Mouse (Mus musculus): Measurements from ENCODE around the gene Plbd1. TPM values are rescaled to one million over a fixed set of nuclear protein-coding genes. Genes with fewer than 3 reads are reported as not detected.

Plbd1 gene
- polyA plus RNA-seq, 1 experiment from 2014 or later, result 16.6 TPM

DNA sequence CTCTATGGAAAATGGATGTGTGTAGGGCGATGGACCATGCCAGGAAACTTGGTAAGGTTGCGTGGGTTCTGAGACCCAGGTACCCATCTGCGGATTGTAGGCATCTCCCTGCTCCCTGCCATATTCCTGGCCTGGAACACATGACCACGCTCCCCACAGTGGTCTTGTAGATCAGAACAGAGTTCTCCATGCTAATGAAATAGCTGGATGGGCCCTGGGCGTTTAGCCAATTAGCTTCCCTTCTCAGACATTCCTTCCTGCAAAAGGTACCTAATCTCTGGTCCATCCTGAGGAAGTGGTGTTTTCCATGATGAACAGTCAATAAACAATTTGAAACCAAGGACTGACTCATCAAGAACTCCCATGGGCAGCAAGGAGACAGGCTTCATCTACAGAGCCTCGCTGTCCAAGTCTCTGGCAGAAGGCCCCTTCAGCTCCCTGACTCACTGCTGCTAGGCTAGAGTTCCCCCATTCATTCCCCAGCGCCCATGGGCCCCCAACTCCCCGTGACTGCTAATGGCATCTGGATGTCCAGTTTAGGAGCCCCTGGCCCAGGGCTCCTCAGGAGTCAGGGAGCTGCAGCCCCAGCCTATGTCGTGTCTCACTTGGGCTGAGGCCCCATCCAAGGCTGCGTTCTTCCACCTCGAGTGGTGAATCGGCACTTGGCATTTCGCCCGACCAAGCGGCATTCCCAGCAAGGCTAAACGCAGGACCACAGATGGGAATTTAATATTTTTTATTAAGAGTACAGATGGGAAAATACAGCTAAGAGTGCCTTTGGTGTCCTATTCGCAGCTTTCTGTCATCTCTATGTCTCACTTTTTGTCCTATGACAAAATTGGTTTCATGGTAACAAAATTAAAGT lies 50.1 kb downstream of the Plbd1 start:
- H3K4me1 ChIP-seq (replicated peaks), result no peaks in the 10 kb centered on the region
- H3K4me2 ChIP-seq (replicated peaks), result no peak overlapping the region
- H3K9me3 ChIP-seq, result no peaks in the 10 kb centered on the region
- no peaks in the 10 kb centered on the region for H3K27me3 ChIP-seq (replicated peaks)
- peaks cover 21% of the 10 kb centered on the region for H3K36me3 ChIP-seq
- WGBS, result 94% methylated on average over 17 of the region's 17 CpGs
- H3K9ac ChIP-seq, result no peak overlapping the region
- no peak for ATAC-seq
- no peak overlapping the region for H3K27ac ChIP-seq
- H3K4me3 ChIP-seq (replicated peaks), result no peak overlapping the region

DNA sequence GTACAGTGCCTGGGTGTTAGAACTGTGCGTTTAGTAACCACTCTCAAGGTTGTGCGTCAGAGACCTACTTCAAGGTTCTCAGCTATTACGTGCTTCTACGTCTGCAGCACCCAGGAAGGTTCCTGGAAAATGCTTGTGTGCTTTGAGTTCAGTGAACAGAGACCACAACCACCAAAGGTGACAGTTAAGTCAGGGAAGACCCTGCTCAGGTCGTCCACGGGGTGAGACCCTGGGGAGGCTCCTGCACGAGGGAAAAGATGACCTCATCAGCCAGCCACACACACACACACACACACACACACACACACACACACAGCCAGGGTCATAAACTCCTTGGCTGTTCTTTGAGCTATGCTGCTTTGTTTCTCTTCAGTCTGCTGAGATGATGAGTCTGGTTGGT lies 59.1 kb downstream of the Plbd1 start:
- Histone ChIP-seq H3K27me3 (replicated peaks) (no peaks in the 10 kb centered on the region), H3K36me3 (peaks cover 37% of the 10 kb centered on the region), H3K4me3 (replicated peaks) (no peak overlapping the region), H3K9me3 (no peaks in the 10 kb centered on the region), H3K9ac (no peak overlapping the region), H3K4me1 (replicated peaks) (no peaks in the 10 kb centered on the region), H3K4me2 (replicated peaks) (no peak overlapping the region), H3K27ac (no peak overlapping the region)
- no peak for ATAC-seq
- 76% methylated on average over 7 of the region's 7 CpGs for WGBS

DNA sequence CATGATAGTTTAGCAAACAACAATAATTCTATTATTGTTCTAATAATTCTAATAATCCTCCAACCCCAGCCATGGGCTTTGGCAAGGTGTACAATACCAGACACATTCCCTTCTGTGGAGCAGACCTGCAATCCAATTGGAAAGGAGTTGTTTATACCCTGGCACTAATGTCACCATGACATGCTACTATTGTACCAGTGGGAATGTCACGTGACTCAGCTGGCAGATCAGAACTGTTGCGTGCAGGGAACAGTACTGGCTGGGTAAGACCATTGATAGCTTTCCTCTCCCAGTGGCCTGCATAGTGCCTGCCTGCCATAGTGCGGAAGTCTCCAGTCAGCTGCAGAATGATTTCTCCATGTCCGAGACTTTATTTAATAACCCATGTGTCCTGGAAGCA lies 67.2 kb downstream of the Plbd1 start:
- Histone ChIP-seq H3K9me3 (no peaks in the 10 kb centered on the region), H3K27me3 (replicated peaks) (no peaks in the 10 kb centered on the region), H3K9ac (no peak overlapping the region), H3K27ac (no peak overlapping the region), H3K4me3 (replicated peaks) (no peak overlapping the region), H3K4me2 (replicated peaks) (no peak overlapping the region), H3K36me3 (peaks cover 17% of the 10 kb centered on the region), H3K4me1 (replicated peaks) (no peaks in the 10 kb centered on the region)
- ATAC-seq, result no peak
- WGBS, result 88% methylated on average over 4 of the region's 4 CpGs

DNA sequence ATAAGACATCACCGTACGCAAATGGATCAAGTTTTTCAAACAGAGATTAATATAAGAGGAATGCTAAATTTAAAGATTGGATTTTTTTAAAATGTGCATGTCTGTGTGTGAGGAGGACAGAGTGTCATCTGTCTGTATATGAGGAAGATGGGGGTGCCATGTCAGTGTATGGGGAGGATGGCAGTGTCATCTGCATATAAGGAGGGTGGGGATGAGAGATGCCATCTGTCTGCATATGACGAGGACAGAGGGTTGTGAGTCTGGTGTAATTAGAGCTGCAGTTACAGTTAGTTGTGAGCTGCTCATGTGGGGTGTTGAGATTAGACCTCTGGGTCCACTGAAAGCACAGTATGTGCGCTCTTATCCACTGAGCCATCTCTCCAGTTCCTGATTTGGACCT lies 71.0 kb downstream of the Plbd1 start:
- Histone ChIP-seq H3K27me3 (replicated peaks) (no peaks in the 10 kb centered on the region), H3K36me3 (peaks cover 19% of the 10 kb centered on the region), H3K4me3 (replicated peaks) (no peak overlapping the region), H3K27ac (no peak overlapping the region), H3K9me3 (no peaks in the 10 kb centered on the region), H3K9ac (no peak overlapping the region), H3K4me1 (replicated peaks) (no peaks in the 10 kb centered on the region), H3K4me2 (replicated peaks) (no peak overlapping the region)
- 87% methylated on average over 4 of the region's 4 CpGs for WGBS
- ATAC-seq, result no peak

DNA sequence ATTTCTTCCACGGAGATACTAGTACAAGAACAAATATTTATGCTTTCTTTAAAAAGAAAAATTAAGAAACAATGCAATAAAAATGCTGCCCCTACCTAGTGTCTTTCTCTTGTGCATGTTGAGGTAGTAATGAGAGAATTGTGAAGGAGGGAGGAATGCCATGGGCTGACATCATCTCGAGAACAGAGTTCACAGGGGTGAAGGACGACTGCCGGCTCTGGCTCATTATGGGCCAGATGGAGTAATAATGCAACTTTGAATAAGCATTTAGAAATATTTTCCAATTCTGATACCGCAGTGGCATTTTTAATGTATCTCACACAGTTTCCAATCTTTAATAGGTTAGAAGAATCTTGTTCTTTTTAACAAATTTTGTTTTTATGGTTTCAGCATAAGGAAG lies 95.7 kb downstream of the Plbd1 start:
- no peaks in the 10 kb centered on the region for H3K27me3 ChIP-seq (replicated peaks)
- H3K9me3 ChIP-seq, result no peaks in the 10 kb centered on the region
- WGBS, result 82% methylated on average over 5 of the region's 5 CpGs
- ATAC-seq, result no peak
- H3K9ac ChIP-seq, result no peak overlapping the region
- peaks cover 39% of the 10 kb centered on the region for H3K36me3 ChIP-seq
- H3K27ac ChIP-seq, result no peak overlapping the region
- H3K4me1 ChIP-seq (replicated peaks), result no peaks in the 10 kb centered on the region
- no peak overlapping the region for H3K4me3 ChIP-seq (replicated peaks)
- no peak overlapping the region for H3K4me2 ChIP-seq (replicated peaks)

Other genes with a start within 250 kb of the Plbd1 start
- 0.19 TPM in 1 of 2 replicates, not detected in the other for gene E330021D16Rik, start 246.4 kb downstream of the Plbd1 start, polyA plus RNA-seq (2015; fragmentation: Nextera tagmentation; extraction: Ambion mirVana)
- 24.1 and 25.4 TPM in 2 replicates for gene Atf7ip, start 155.8 kb downstream of the Plbd1 start, polyA plus RNA-seq (2015; fragmentation: Nextera tagmentation; extraction: Ambion mirVana)
- 72.4 and 75.1 TPM in 2 replicates for gene Gucy2c, start 119.8 kb upstream of the Plbd1 start, polyA plus RNA-seq (2015; fragmentation: Nextera tagmentation; extraction: Ambion mirVana)
- gene Hist4h4, start 142.5 kb upstream of the Plbd1 start, polyA plus RNA-seq (2015; fragmentation: Nextera tagmentation; extraction: Ambion mirVana), result 0.40 and 0.49 TPM in 2 replicates
- 199 and 202 TPM in 2 replicates for gene H2afj, start 146.3 kb upstream of the Plbd1 start, polyA plus RNA-seq (2015; fragmentation: Nextera tagmentation; extraction: Ambion mirVana)
- 0.82 and 1.3 TPM in 2 replicates for gene BC049715, start 165.7 kb upstream of the Plbd1 start, polyA plus RNA-seq (2015; fragmentation: Nextera tagmentation; extraction: Ambion mirVana)
- gene Wbp11, start 166.3 kb upstream of the Plbd1 start, polyA plus RNA-seq (2015; fragmentation: Nextera tagmentation; extraction: Ambion mirVana), result 85.1 and 92.7 TPM in 2 replicates
- gene Smco3, start 173.5 kb upstream of the Plbd1 start, polyA plus RNA-seq (2015; fragmentation: Nextera tagmentation; extraction: Ambion mirVana), result 2.3 and 3.4 TPM in 2 replicates
- 4.2 and 4.8 TPM in 2 replicates for gene Art4, start 195.8 kb upstream of the Plbd1 start, polyA plus RNA-seq (2015; fragmentation: Nextera tagmentation; extraction: Ambion mirVana)
- 121 and 122 TPM in 2 replicates for gene Mgp, start 213.9 kb upstream of the Plbd1 start, polyA plus RNA-seq (2015; fragmentation: Nextera tagmentation; extraction: Ambion mirVana)